Mouse (Mus musculus): ENCODE measurements around the gene Pgpep1.
A peak's percentile ranks its signal among the peaks of the same experiment; 100 is the strongest.

Gene Pgpep1

GRCm38 (mm10) chr8:70696946-70697345 is 36.8 kb upstream of the Pgpep1 start:
- H3K27me3 ChIP-seq (ENCODE audit: control insufficient read depth, insufficient read depth, low read length, poor library complexity, severe bottlenecking): no peaks in the 10 kb centered on the region
- peaks cover 8% of the 10 kb centered on the region for H3K36me3 ChIP-seq (ENCODE audit: control insufficient read depth, insufficient read depth, low read length, poor library complexity, severe bottlenecking)
- DNase-seq (ENCODE audit: low read depth, low spot score): peak; percentile 22

DNA sequence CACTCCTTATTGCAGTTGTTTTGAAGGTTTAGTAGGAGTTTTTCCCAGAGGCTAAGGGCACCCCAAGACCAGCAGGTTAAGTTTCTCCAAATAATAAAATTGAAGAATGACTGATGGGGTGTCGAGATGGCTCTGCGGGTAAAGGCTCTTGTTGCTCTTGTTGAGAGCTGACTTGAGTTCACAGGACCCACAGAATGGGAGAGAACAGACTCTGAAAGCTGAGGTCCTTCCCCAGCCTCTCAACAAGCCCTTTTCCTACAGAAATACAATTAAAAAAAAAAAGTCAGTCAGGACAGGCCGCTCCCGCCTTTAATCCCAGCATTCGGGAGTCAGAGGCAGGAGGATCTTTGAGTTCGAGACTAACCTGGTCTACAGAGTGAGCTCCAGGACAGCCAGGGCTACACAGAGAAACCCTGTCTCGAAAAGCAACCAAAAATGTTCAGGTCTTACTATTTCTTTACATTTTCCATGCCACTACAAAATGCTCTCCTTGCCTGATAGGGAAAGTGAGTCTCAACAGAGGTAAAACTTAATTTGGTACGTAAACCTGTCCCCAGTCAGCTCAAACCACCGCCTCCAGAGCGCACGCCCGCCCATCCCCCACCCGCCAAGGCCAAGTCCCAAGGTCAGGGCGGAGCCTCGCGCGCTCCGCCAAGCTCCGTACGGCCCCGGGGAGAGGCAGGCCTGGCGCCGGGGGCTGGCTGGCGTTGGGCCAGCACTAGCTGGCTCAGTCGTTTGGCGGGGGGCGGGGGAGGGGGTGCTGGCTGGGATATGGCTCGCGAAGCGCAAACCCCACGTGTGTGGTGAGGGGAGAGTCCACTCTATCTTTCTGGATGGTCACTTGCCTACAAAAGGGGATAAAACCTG is 36.1 kb upstream of the Pgpep1 start:
- DNase-seq (ENCODE audit: low read depth, low spot score): peak; percentile 88
- Histone ChIP-seq H3K27me3 (ENCODE audit: control insufficient read depth, insufficient read depth, low read length, poor library complexity, severe bottlenecking) (no peaks in the 10 kb centered on the region), H3K36me3 (ENCODE audit: control insufficient read depth, insufficient read depth, low read length, poor library complexity, severe bottlenecking) (peaks cover 6% of the 10 kb centered on the region)

- peak; percentile 91 for DNase-seq (ENCODE audit: low read depth, low spot score)
- no peaks in the 10 kb centered on the region for H3K27me3 ChIP-seq (ENCODE audit: control insufficient read depth, insufficient read depth, low read length, poor library complexity, severe bottlenecking)
- H3K36me3 ChIP-seq (ENCODE audit: control insufficient read depth, insufficient read depth, low read length, poor library complexity, severe bottlenecking): no peaks in the 10 kb centered on the region
Observed at GRCm38 (mm10) chr8:70695318-70696018, 35.3 kb upstream of the Pgpep1 start.

DNA sequence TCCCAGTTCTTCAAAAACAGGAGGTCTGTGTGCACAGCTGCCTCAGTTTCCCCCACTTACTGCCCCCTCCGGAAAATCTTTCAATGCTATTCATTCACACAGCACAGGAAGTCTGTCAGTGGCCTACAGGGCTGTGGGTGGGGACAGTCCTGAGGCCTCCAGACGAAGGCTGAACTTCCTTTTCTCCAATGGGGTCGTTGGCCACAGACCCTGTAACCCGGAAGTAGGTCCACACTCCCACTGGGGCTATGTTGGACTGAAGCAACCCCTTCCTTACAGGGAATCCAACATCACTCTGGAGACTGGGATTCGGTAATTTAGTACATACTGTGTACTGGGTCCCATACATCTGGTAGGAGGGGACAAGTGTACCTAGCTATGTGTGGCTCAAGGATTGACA is 33.4 kb upstream of the Pgpep1 start:
- Histone ChIP-seq H3K36me3 (ENCODE audit: control insufficient read depth, insufficient read depth, low read length, poor library complexity, severe bottlenecking) (no peaks in the 10 kb centered on the region), H3K27me3 (ENCODE audit: control insufficient read depth, insufficient read depth, low read length, poor library complexity, severe bottlenecking) (no peaks in the 10 kb centered on the region)
- DNase-seq (ENCODE audit: low read depth, low spot score): peak; percentile 54

DNA sequence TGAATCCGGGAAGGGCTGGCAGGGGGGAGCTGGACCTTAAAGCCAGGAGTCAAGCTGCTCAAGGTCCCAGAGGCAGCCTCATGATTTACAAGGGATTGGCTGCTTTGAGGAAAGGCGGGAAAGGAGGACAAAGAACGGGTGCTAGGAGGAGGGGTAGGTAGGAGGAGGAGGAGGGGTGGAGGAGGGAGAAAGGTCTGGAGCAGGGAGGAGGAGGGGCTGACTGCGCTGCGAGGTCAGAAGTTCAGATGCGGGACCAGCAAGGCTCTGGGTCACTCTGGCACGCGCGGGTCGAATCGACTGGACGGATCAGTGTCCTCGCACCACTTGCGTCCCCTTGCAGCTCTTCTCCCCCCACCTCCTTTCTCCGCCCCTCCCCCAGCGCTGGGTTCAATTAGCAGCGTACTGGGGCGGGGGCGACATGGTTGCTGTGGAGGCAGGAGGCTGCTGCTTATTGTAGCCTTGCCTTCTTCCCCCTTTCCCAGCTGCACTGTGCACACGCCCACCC is 31.6 kb upstream of the Pgpep1 start:
- H3K36me3 ChIP-seq (ENCODE audit: control insufficient read depth, insufficient read depth, low read length, poor library complexity, severe bottlenecking): no peaks in the 10 kb centered on the region
- no peaks in the 10 kb centered on the region for H3K27me3 ChIP-seq (ENCODE audit: control insufficient read depth, insufficient read depth, low read length, poor library complexity, severe bottlenecking)
- DNase-seq (ENCODE audit: low read depth, low spot score): no peak

DNA sequence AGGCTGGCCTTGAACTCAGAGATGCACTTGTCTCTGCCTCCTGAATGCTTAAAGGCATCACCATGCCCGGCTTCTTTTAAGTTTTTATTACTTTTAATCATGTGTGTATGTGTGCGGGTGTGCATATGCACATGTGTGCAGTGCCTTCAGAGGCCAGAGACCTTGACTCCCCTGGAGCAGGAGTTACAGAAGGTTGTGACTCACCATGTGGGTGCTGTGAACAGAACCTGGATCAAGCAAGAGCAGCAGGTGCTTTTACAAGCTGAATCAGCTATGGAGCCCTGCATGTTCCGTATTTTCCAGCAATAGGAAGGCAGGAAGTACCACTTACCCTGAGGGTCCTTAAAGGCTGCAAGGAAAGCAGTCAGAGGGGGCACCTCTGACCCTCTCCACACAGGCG is 31.0 kb upstream of the Pgpep1 start:
- no peak for DNase-seq (ENCODE audit: low read depth, low spot score)
- H3K27me3 ChIP-seq (ENCODE audit: control insufficient read depth, insufficient read depth, low read length, poor library complexity, severe bottlenecking): no peaks in the 10 kb centered on the region
- no peaks in the 10 kb centered on the region for H3K36me3 ChIP-seq (ENCODE audit: control insufficient read depth, insufficient read depth, low read length, poor library complexity, severe bottlenecking)

DNA sequence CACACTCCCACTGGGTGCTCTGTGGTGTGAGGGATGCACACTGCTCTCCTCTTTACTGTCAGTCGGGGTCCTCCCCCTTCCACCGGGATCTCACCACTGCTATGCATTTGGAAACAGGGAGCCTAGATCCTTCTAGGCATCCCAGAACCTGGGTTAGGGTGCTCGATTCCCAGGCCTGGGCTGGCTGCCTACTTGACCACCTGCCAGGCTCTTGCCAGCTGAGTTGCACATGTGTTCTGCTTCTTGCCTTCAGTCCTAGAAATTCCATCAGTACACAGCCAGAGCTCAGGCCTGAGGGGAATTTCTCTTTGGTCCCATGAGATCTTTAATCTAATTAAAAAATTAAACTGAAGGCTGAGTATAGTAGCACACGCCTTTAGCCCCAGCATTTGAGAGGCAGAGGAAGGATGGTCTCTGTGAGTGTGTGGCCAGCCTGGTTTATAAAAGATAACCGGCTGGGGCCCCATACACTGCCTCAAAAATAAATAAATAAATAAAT is 29.8 kb upstream of the Pgpep1 start:
- no peaks in the 10 kb centered on the region for H3K36me3 ChIP-seq (ENCODE audit: control insufficient read depth, insufficient read depth, low read length, poor library complexity, severe bottlenecking)
- DNase-seq (ENCODE audit: low read depth, low spot score): no peak
- H3K27me3 ChIP-seq (ENCODE audit: control insufficient read depth, insufficient read depth, low read length, poor library complexity, severe bottlenecking): no peaks in the 10 kb centered on the region

- DNase-seq (ENCODE audit: low read depth, low spot score): no peak
- H3K36me3 ChIP-seq (ENCODE audit: control insufficient read depth, insufficient read depth, low read length, poor library complexity, severe bottlenecking): no peaks in the 10 kb centered on the region
- no peaks in the 10 kb centered on the region for H3K27me3 ChIP-seq (ENCODE audit: control insufficient read depth, insufficient read depth, low read length, poor library complexity, severe bottlenecking)
Observed at GRCm38 (mm10) chr8:70688136-70688535, 27.9 kb upstream of the Pgpep1 start.

GRCm38 (mm10) chr8:70687576-70687975 is 27.4 kb upstream of the Pgpep1 start:
- Histone ChIP-seq H3K27me3 (ENCODE audit: control insufficient read depth, insufficient read depth, low read length, poor library complexity, severe bottlenecking) (no peaks in the 10 kb centered on the region), H3K36me3 (ENCODE audit: control insufficient read depth, insufficient read depth, low read length, poor library complexity, severe bottlenecking) (no peaks in the 10 kb centered on the region)
- DNase-seq (ENCODE audit: low read depth, low spot score): no peak

- H3K36me3 ChIP-seq (ENCODE audit: control insufficient read depth, insufficient read depth, low read length, poor library complexity, severe bottlenecking): no peaks in the 10 kb centered on the region
- peak; percentile 27 for DNase-seq (ENCODE audit: low read depth, low spot score)
- no peaks in the 10 kb centered on the region for H3K27me3 ChIP-seq (ENCODE audit: control insufficient read depth, insufficient read depth, low read length, poor library complexity, severe bottlenecking)
Observed at GRCm38 (mm10) chr8:70684291-70684690, 24.1 kb upstream of the Pgpep1 start.

DNA sequence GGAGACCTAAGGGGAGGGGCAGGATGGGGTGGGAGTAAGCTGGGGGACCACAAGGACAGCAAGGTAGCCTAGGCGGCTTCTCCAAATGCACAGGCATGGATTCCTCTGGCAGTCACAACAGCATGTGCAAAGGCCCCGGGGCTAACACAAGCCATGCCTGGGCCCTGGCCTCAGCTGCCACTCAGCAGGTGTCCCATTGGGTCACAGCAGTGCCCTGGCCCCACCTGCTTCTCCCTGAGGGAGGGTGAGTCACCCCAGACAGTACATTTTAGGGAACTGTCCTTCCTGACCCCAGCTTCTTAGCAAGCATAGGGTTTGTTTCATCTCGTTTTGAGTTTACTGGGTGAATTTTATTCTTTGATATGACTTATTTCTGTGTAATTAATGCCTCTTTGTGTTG is 22.5 kb upstream of the Pgpep1 start:
- H3K36me3 ChIP-seq (ENCODE audit: control insufficient read depth, insufficient read depth, low read length, poor library complexity, severe bottlenecking): peaks cover 4% of the 10 kb centered on the region
- H3K27me3 ChIP-seq (ENCODE audit: control insufficient read depth, insufficient read depth, low read length, poor library complexity, severe bottlenecking): no peaks in the 10 kb centered on the region
- no peak for DNase-seq (ENCODE audit: low read depth, low spot score)

DNA sequence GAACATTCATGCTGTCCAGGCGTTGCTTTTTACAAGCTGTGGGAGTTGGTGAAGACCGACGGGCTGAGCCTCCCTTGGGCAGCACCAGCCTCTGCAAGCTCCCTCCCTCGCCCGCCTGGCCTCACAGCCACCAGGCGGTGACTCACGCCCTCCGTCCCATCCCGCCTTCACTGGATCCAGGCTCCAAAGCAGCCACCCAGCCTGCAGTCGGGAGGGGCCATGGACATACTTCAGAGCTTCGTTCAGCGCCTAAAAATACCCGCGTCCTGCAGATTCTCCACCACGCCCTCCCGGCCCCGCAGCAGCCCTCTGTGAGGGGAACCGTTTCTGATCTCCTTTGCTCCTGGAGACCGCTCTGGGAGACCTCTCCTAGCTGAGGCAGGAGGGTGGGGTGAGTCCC is 22.0 kb upstream of the Pgpep1 start:
- DNase-seq (ENCODE audit: low read depth, low spot score): no peak
- Histone ChIP-seq H3K36me3 (ENCODE audit: control insufficient read depth, insufficient read depth, low read length, poor library complexity, severe bottlenecking) (peaks cover 4% of the 10 kb centered on the region), H3K27me3 (ENCODE audit: control insufficient read depth, insufficient read depth, low read length, poor library complexity, severe bottlenecking) (no peaks in the 10 kb centered on the region)

GRCm38 (mm10) chr8:70681410-70681809 is 21.2 kb upstream of the Pgpep1 start:
- H3K36me3 ChIP-seq (ENCODE audit: control insufficient read depth, insufficient read depth, low read length, poor library complexity, severe bottlenecking): peaks cover 4% of the 10 kb centered on the region
- no peaks in the 10 kb centered on the region for H3K27me3 ChIP-seq (ENCODE audit: control insufficient read depth, insufficient read depth, low read length, poor library complexity, severe bottlenecking)
- DNase-seq (ENCODE audit: low read depth, low spot score): no peak

DNA sequence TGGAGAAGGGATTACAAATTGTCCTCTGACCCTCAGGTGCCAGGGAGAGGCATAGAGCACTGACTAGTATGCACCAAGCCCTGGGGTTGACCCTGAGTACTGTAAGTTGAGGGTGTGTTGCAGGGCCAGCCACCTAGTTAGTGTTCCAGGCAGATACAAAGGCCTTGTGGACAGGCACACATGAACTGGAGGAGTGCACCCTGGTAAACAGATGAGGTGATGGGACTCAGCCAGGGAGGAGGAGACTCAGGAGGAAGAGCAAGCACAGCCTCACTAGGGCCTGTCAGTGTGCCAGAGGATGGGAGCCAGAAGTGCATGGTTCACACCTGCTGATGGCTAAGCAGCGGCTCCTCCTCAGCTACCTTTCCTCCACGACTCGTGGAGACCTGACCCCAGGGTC is 19.9 kb upstream of the Pgpep1 start:
- DNase-seq (ENCODE audit: low read depth, low spot score): no peak
- no peaks in the 10 kb centered on the region for H3K27me3 ChIP-seq (ENCODE audit: control insufficient read depth, insufficient read depth, low read length, poor library complexity, severe bottlenecking)
- peaks cover 4% of the 10 kb centered on the region for H3K36me3 ChIP-seq (ENCODE audit: control insufficient read depth, insufficient read depth, low read length, poor library complexity, severe bottlenecking)

DNA sequence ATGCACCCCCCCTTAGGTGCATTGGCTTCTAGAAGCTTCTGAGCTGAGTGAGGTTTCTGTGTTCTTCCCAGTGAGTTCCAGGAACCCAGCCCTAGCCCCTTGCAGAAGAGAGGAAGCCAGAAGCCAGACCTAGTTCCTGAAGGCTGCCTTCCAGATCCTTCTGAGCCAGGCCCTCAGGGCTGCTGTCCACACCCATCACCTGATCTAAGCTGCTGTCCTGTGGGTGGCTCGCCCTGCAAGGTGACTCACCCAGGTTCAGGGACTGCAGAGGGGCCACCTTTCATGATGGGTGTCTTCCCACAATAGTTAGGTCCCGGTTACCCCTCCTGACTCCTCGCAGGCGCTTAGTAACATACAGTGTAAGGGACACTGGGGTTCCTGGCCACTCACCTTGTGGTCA is 19.2 kb upstream of the Pgpep1 start:
- DNase-seq (ENCODE audit: low read depth, low spot score): no peak
- Histone ChIP-seq H3K27me3 (ENCODE audit: control insufficient read depth, insufficient read depth, low read length, poor library complexity, severe bottlenecking) (no peaks in the 10 kb centered on the region), H3K36me3 (ENCODE audit: control insufficient read depth, insufficient read depth, low read length, poor library complexity, severe bottlenecking) (peaks cover 4% of the 10 kb centered on the region)
